Mouse (Mus musculus) ES-CJ7 (cell line): ENCODE results near the gene Gng5.

Source experiments
- DNase-seq: peaks from one replicate; pipeline ENCODE4 v3.0.0; 2011; ENCODE audit warnings: low read depth, low spot score

Gene Gng5

GRCm38 (mm10) chr3:146499431-146500002 lies at the start of gene Gng5, which contains the start of gene Spata1:
Gng5 (plus strand) TSS chr3:146499807.
Spata1 (minus strand) TSS chr3:146499753.
- DNase-seq, result peak; percentile 67

DNA sequence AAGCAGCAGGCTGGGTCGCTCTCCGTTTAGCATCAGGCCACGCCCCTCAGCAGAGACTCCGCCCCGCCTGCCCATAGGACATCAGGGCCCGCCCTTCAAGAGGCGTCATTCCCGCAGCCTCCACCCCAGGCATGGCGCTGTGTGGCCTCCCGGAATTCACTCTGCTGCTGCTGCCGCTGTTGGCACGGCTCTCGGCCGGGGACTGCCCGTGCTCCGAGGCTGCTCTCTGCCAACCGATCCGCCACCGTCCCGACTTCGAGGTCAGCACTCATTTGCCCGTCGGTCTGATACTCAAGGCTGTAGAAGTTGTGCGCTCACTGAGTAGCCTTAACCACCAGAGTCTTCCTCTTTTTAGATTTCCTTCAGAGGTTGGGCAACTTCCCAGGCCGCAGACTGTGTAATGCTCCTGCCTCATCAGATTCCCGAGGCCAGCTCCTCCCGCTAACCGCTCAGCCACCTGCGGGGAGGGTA lies 49.2 kb upstream of the Gng5 start:
- peak; percentile 94 for DNase-seq

DNA sequence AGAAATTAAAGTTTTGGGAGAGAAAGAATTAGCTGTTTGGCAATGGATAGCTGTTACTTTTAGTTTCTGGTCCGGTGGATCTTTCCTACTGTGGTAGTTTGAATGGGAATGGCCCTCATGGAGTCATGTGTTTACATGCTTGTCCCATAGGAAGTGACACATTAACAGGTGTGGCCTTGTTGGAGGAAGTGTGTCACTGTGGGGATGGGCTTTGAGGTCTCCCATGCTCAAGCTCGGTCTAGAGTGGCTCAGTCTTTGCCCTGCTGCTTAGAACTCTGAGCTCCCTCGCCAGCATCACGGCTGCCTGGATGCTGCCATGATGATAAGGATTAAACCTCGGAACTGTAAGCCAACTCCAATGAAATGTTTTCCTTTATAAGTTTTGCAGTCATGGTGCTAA lies 48.2 kb upstream of the Gng5 start:
- peak; percentile 23 for DNase-seq

DNA sequence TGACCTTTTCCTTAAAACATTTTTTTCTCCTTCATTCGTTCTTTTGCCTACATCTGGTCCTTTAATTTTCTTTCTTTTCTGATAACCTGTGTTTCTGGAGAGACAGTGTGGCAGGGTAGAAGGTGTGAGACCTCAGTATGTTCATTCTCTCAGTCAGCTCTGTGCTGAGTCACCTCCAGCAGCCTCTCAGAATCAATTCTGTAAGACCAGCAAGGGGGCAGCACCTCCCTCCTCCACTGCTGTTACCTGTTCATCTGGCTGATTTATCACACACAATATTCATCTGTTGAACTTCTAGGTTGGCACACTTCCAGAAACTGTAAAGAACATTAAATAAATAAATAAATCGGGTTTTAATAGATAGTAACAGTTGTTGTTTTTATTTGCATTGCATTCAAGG lies 36.7 kb upstream of the Gng5 start:
- DNase-seq, result peak; percentile 29

GRCm38 (mm10) chr3:146469226-146469625 lies 30.4 kb upstream of the Gng5 start:
- peak; percentile 48 for DNase-seq

DNA sequence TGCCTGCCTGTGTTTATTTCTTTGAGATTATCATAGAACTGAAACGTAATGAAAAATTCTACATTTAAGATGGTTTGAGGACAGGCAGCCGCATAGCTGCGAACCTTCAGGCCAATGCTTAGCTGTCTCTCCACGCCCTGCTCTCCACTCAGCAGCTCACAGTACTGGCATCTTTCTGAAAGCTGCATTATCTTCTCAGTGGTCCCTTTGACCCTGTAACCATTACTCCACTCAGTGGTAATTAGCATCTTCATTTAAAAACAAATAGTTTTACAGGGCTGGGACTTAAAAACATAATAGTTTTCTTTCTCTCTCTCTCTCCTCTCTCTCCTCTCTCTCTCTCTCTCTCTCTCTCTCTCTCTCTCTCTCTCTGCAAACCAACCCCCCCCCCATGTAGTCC lies 26.9 kb upstream of the Gng5 start:
- peak; percentile 51 for DNase-seq

DNA sequence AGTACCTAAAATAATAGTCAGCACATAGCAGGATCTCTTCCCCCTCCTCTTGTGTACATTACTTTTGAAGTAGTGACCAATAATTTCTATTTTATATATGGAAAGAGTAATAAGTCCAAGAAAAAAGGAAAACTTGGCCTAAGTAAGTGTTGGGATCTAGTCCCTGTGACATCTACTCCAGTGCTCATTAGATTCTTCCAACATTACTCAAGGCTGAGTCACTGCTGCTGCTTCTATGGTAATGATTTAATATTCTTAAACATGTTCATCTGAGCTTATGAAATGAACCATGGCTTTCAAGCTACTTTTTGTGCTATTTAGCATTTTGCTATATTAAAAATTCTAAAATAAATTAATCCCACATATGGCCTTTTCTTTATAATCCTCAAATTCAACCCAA lies 25.9 kb upstream of the Gng5 start:
- DNase-seq, result no peak

- no peak for DNase-seq
These were observed 25.2 kb upstream of the Gng5 start for GRCm38 (mm10) chr3:146474428-146474827.

DNA sequence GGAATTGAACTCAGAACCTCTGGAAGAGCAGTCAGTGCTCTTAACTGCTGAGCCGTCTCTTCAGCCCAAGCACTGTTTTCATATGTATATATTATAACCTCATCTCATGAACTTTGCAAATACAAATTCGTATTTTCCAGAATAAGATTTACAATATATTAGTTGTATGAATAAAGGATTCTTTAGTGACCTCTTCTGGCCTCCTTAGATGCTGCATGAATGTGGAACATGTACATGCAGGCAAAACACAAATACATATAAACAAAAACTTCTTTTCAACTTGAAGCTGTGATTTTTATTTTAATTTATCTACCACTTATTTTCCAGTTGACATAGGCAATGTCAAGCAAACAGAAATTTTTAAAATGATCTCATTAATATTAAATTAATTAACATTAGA lies 17.6 kb upstream of the Gng5 start:
- no peak for DNase-seq

DNA sequence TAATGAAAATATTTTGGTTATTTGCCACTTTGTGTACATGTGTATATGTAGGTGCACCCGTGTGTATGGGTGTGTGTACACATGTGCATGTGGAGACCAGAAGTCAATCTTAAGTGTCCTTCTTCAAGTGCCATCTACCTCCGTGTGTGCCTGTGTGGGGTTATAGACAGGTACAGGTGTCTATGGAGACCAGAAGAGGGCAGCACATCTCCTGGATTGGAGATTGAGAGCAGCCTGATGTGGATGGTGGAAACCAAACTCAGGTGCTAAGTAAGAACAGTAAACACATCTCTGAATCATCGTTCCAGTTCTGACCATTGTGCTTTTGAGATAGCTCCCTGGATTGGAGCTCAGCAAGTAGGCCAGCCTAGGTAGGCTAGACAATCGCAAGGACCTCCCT lies 13.1 kb upstream of the Gng5 start:
- DNase-seq, result peak; percentile 80

DNA sequence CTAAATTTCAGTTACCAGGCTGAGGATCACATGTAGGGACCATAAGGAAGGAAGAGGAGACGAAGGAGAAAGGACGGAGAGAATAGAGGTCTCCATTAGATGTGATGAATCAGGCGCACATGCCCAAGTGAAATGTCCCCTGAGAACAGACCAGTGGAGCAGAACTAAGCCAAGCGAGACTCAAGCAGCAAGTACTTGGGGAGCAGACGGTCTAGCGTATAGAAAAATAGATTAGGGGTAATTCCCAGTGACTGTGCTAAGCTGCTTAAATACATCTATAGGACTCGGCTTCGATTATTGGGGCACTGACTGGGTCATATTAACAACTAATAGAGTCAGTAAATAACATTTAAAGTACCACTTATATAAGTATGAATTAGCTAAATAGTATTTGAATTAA lies 4.7 kb upstream of the Gng5 start:
- DNase-seq, result no peak

DNA sequence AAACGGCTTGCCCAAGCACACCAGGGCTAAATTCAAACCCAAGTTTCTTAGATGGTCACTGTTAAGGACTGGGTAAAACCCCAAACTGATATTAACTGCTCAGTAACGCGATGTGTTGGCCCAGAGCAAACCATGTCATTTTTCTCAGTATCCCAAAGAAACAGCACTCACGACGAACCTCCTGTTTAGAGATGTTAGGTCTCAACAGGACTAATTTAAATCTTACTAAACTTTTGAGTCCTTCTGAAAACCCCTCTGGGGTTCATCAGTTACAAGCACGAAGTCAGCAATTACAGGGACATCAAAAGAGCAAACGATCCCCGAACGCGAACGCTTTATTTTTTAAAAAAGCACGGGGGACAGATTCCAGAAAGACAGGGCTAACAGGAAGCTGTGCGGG lies 618 bp upstream of the Gng5 start:
- DNase-seq, result no peak

DNA sequence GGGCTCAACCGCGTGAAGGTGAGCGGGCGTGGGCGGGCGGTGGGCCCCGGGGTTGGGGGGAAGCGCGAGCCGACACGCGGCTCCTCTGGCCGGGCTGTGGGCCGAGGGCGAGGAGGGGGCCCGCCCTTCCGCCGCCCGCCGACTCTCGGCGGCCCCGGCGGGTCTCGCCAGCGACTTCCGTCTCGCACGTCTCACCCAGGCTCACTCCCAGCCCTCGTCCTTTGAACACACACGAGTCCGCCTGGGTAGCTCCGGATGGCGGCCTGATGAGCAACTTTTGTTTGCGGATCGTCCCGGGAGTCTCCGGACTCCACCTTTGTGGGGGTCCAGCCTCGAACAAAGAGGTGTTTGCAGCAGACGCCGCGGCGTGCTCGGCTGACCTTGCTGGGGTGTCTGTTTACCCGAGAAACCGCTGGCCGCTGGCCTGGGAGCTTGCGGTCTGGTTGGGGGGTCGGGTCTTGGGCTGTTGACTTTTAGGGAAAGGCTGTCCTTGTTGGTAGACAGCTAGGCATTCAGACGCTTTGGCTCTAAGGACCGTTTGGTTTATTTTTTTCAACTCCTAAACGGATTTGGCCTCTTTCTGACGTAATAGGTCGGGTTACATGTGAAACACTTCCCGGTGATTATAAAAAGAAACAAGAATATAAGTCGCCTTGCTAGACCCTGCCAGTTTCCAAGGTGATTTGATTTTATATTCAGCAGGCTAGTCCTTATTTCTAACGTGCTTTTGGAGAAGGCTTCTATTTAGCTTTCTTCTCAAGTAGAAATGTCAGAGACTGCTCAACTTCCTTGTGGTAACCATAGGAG lies 599 bp downstream of the Gng5 start:
- peak; percentile 64 for DNase-seq

- no peak for DNase-seq
These were observed 1.2 kb downstream of the Gng5 start for GRCm38 (mm10) chr3:146500810-146501201.

DNA sequence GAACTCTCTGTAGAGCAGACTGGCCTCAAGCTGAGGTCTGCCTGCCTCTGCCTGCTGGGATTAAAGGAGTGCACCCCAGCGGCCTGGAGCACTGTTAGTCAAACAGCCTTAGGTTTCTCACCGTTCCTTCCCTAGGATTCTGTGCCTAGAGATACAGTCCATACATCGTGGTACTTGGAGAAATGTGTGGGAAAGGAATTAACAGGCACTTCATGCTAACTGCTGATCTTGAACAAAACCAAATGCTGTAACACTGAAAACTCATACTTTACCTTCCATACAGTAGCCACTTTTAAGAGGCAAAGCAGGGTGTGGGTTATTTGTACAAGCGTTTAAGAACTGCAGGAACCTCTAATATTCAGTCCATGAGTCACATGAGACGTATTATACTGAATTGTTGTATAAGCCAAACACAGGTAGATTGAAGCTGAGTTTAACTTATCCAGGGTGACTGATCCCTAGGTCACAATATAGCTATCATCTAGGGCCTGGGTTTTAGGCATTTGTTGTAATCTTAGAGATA lies 2.1 kb downstream of the Gng5 start:
- DNase-seq, result no peak

GRCm38 (mm10) chr3:146506711-146507110 lies 7.1 kb downstream of the Gng5 start:
- no peak for DNase-seq

- DNase-seq, result no peak
These were observed 20.7 kb downstream of the Gng5 start for GRCm38 (mm10) chr3:146520226-146520797.

DNA sequence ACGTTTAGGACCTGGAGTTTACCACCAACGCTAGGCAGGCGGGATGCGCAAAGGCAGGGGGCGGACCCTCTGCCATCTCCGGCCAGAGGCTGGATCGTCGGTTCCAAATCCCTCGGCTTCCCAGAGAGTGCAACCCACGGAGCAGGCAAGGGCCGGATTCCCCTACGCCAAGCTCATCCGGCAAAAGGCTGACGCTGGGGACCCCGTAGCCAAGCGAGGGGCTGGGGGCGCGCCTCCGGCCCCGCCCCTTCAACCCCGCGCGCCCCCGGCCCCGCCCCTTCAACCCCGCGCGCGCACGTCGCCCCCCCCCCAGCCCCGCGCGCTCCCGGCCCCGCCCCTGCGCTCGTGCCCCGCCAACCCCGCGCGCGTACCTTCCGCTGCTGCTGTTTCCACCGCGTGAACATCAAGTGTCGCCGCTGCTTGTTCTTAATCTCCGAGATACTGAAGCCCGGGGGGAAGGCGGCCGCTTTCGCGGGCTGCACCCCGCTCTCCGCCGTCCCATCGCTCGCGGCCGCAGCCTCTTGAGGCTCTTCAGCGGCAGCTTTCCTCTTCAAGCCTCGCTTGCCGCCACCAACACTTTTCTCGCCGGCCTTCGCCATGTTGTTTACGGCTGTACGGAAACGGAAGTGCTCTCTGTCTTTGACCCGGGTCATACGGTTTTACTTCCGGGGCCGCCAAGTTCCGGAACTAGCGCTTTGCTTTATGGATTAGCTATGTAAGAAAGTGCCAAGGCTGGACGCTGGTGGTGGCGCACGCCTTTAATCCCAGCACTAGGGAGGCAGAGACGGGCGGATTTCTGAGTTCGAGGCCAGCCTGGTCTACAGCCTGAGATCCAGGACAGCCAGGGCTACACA lies 21.4 kb downstream of the Gng5 start, which contains the start of gene Rpf1:
Gene Rpf1 (minus strand): TSS at position 632 of the 854 bp plus-strand sequence.
- peak; percentile 95 for DNase-seq

DNA sequence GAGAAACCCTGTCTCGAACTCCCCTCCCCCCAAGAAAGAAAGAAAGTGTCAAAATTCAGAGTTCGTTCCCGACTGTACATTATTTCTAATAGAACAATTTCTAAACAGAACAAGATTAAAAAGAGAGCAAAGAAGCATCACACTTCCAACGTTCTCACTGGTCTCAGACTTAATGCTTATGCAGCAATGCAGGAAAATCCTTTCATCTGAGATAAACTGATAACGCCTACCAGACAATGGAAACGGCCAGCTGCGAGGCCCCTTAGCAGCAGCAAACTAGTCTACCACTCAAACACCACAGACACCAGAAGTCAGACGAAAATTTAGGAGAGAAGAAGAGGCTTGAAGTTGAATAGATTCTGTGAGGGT lies 22.0 kb downstream of the Gng5 start:
- peak; percentile 37 for DNase-seq

GRCm38 (mm10) chr3:146528335-146528734 lies 28.7 kb downstream of the Gng5 start:
- DNase-seq, result no peak

DNA sequence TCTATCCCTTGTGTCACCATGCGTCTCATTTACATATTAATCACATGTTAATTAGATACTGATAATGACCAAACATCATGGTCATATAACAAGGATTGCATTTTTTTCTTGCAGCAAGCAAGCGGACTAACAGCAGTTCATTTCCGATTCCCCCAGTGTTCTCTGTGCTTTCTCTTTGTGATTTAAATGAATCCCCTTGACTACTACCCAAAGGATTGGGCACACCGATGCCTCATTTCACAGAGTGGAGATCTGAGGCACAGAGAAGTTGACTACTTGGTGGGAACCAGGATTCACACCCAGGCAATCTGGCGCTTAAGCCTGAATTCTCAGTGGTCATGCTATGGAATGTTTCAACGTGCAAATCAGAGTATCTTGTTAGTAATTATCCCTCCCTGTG lies 35.4 kb downstream of the Gng5 start:
- DNase-seq, result peak; percentile 68
